Comparison of ENCODE assay signal across 9 mouse cellular contexts in the genomic region with DNA sequence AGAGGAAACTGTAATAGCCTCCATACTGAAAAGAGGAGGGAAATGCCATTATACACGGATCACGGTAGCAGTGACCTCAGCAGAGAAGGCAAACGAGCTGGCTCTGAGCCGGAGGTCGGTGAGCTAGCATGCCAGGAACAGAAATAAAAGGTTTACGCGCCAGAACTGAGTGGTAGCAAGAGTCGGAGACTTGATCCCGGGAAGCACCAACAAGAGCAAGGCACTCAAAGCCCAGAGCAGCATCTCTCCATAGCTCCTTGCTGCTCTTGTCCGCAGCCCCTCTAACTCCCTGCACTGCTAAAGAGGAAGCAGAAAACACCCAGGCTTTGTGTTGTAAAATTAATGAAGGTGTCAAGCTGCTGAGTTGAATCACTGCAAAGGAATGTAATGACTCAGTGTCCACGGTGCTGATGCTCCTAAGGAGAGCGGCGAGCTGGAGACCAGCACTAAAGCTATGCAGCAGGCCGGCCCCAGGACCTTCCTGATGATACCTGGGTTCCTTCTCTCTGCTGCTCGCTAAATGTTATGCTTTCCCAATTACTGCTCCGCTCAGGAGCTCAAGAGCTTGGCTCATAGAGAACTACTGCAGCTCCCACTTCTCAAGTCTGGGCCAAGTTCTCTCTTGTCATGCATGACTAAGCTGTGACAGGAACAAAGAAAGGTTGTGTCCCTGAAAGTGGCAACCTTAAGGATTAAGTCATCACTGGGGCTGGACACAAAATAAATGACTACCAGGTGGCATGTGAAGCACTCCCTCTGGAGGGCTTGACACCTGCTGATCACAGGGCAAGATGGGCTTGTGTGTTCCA. TPM values are rescaled to one million over a fixed set of nuclear protein-coding genes. Genes with fewer than 3 reads are reported as not detected.
DNase-seq lines count a peak whose midpoint lies in the region; ATAC-seq lines count a peak whose summit lies in the region.
"Had no signal": no experiment of that assay in that cellular context is flagged by ENCODE, and none has a peak within 500 bp of the region (broad histone marks: within the 10 kb centered on the region; RNA-seq: fewer than 3 reads in every experiment).

No protein-coding gene starts in this region.

- H3K36me3 ChIP-seq in limb, embryonic 10.5 days, result 0 out of 2 replicates have a peak, but pooled peaks cover 9% of the 10 kb centered on the region
- no peaks in the 10 kb centered on the region for H3K36me3 ChIP-seq in midbrain, embryonic 15.5 days (replicated peaks)

- H3K4me1 ChIP-seq in limb, embryonic 10.5 days, result peaks cover 66% of the 10 kb centered on the region
- peaks cover 44% of the 10 kb centered on the region for H3K4me1 ChIP-seq in midbrain, embryonic 15.5 days

- H3K9ac ChIP-seq in midbrain, embryonic 15.5 days, result 0 out of 2 replicates have a peak overlapping the region, but pooled peaks have one; percentile 4
- H3K9ac ChIP-seq: liver, embryonic 14.5 days had no signal

- peak overlapping the region; percentile 20 for H3K4me3 ChIP-seq in limb, embryonic 10.5 days
- H3K4me3 ChIP-seq in midbrain, embryonic 15.5 days, result no peak overlapping the region

- H3K9me3 ChIP-seq in limb, embryonic 10.5 days (replicated peaks), result no peaks in the 10 kb centered on the region
- H3K9me3 ChIP-seq in midbrain, embryonic 15.5 days, result no peaks in the 10 kb centered on the region

- peak overlapping the region; percentile 72 for H3K27ac ChIP-seq in limb, embryonic 10.5 days
- H3K27ac ChIP-seq in midbrain, embryonic 15.5 days, result peak overlapping the region; percentile 55
- H3K27ac ChIP-seq: liver, embryonic 14.5 days had no signal

- peak; percentile 81 to 91 for DNase-seq in adrenal gland, adult (ENCODE audit: inconsistent age in 2 of 2, low spot score in 1 of 2)
- no peak for DNase-seq in adrenal gland, postnatal 4 days (ENCODE audit: low spot score in 2 of 2)
- peak; percentile 46 to 52 for DNase-seq in heart, postnatal 14 days
- DNase-seq in limb, embryonic 10.5 days (ENCODE audit: low spot score), result peak; percentile 63
- DNase-seq in spleen, postnatal 36 days (ENCODE audit: low spot score in 2 of 2), result no peak
- DNase-seq in layer of hippocampus, postnatal 10 days (ENCODE audit: low spot score in 2 of 2), result no peak

- H3K27me3 ChIP-seq in limb, embryonic 10.5 days (ENCODE audit: low read depth, poor library complexity, severe bottlenecking), result no peaks in the 10 kb centered on the region
- H3K27me3 ChIP-seq in midbrain, embryonic 15.5 days (replicated peaks), result peaks cover 12% of the 10 kb centered on the region; the same call in 1 of the 2 replicates

- H3K4me2 ChIP-seq in midbrain, embryonic 15.5 days, result peak overlapping the region; percentile 25

- ATAC-seq in common myeloid progenitor, adult 5-6 weeks (replicated peaks; ENCODE audit: low read depth, poor library complexity, severe bottlenecking), result 0 out of 2 replicates have a peak, but pooled peaks have one; percentile 17
- ATAC-seq in midbrain, embryonic 15.5 days (replicated peaks), result peak; percentile 62

- intact Hi-C loops in heart, postnatal 14 days (cut with DNase I), result loop anchor here (5.0 kb wide), 3 partner anchors 147 to 307 kb away; no protein-coding TSS in a partner anchor

- 6% methylated on average over 16 of the region's 16 CpGs for WGBS in limb, embryonic 10.5 days
- WGBS in midbrain, embryonic 15.5 days, result 7% methylated on average over 16 of the region's 16 CpGs

RNA-seq across cellular contexts. Expression of gene Pex14, which starts 50.1 kb away (rescaled TPM):
- total RNA-seq in adrenal gland, postnatal 4 days (2021), result 10 to 100 TPM; 63.0 to 67.3 TPM
- total RNA-seq in common myeloid progenitor, adult 5-6 weeks (2017), result 11.9 and 12.1 TPM in 2 replicates
- total RNA-seq in heart, postnatal 14 days (2021), result 10 to 100 TPM; 20.5 to 21.7 TPM
- polyA plus RNA-seq in limb, embryonic 10.5 days (2016; fragmentation: Nextera tagmentation; extraction: Ambion mirVana), result 65.0 and 66.1 TPM in 2 replicates
- polyA plus RNA-seq in midbrain, embryonic 15.5 days (2015; fragmentation: Nextera tagmentation; extraction: Ambion mirVana), result 58.1 and 60.2 TPM in 2 replicates
- 10 to 100 TPM; 32.2 to 33.2 TPM for total RNA-seq in layer of hippocampus, postnatal 10 days (2021)

RNA-seq across cellular contexts. Expression of gene Dffa, which starts 54.4 kb away (rescaled TPM):
- total RNA-seq in adrenal gland, postnatal 4 days (2021), result 10 to 100 TPM; 24.4 to 24.9 TPM
- total RNA-seq in common myeloid progenitor, adult 5-6 weeks (2017), result 19.1 and 22.9 TPM in 2 replicates
- 10 to 100 TPM; 33.5 to 39.0 TPM for total RNA-seq in heart, postnatal 14 days (2021)
- polyA plus RNA-seq in limb, embryonic 10.5 days (2016; fragmentation: Nextera tagmentation; extraction: Ambion mirVana), result 30.6 and 33.8 TPM in 2 replicates
- polyA plus RNA-seq in midbrain, embryonic 15.5 days (2015; fragmentation: Nextera tagmentation; extraction: Ambion mirVana), result 24.2 and 24.7 TPM in 2 replicates
- total RNA-seq in layer of hippocampus, postnatal 10 days (2021), result 10 to 100 TPM; 42.4 to 47.3 TPM

Comparison
In these comparisons a context has a peak if more than half of its experiments do, and no peak if none do; other contexts are left out.
1. DNase-seq: peak in adrenal gland, adult (2 of 2), heart, postnatal 14 days (2 of 2) and limb, embryonic 10.5 days (single experiment); none in adrenal gland, postnatal 4 days (0 of 2), spleen, postnatal 36 days (0 of 2) and layer of hippocampus, postnatal 10 days (0 of 2).